Mouse (Mus musculus): Measurements from ENCODE around the gene Sema3b. TPM values are rescaled to one million over a fixed set of nuclear protein-coding genes. Genes with fewer than 3 reads are reported as not detected.
A peak's percentile ranks its signal among the peaks of the same experiment; 100 is the strongest.

Sema3b gene
- total RNA-seq, 4 experiments from 2014 or later = 2.9 to 5.0 (median 4.4) TPM

GRCm38 (mm10) chr9:107633091-107633660, 24.1 kb upstream of the Sema3b start:
- peak in 1 of 2 experiments; percentile 68 for DNase-seq (ENCODE audit: low spot score in 2 of 2)

GRCm38 (mm10) chr9:107632478-107632877, 23.4 kb upstream of the Sema3b start:
- DNase-seq (ENCODE audit: low spot score in 2 of 2) = peak in 1 of 2 experiments; percentile 48

- DNase-seq (ENCODE audit: low spot score in 2 of 2) = no peak
Observed at GRCm38 (mm10) chr9:107631861-107632260, 22.8 kb upstream of the Sema3b start.

- DNase-seq (ENCODE audit: low spot score in 2 of 2) = no peak
Observed at GRCm38 (mm10) chr9:107631311-107631826, 22.3 kb upstream of the Sema3b start.

- peak in 1 of 2 experiments; percentile 49 for DNase-seq (ENCODE audit: low spot score in 2 of 2)
Observed at GRCm38 (mm10) chr9:107630576-107630975, 21.5 kb upstream of the Sema3b start.

- DNase-seq (ENCODE audit: low spot score in 2 of 2) = no peak
Observed at GRCm38 (mm10) chr9:107629901-107630425, 20.9 kb upstream of the Sema3b start.

- no peak for DNase-seq (ENCODE audit: low spot score in 2 of 2)
Observed at GRCm38 (mm10) chr9:107629411-107629730, 20.3 kb upstream of the Sema3b start.

- no peak for DNase-seq (ENCODE audit: low spot score in 2 of 2)
Observed at GRCm38 (mm10) chr9:107628721-107629410, 19.8 kb upstream of the Sema3b start.

- DNase-seq (ENCODE audit: low spot score in 2 of 2) = no peak
Observed at GRCm38 (mm10) chr9:107627387-107628255, 18.6 kb upstream of the Sema3b start.

- DNase-seq (ENCODE audit: low spot score in 2 of 2) = peak in 1 of 2 experiments; percentile 75
Observed at GRCm38 (mm10) chr9:107626844-107627277, 17.8 kb upstream of the Sema3b start.

- DNase-seq (ENCODE audit: low spot score in 2 of 2) = no peak
Observed at GRCm38 (mm10) chr9:107626158-107626843, 17.3 kb upstream of the Sema3b start.

- no peak for DNase-seq (ENCODE audit: low spot score in 2 of 2)
Observed at GRCm38 (mm10) chr9:107625351-107626128, 16.5 kb upstream of the Sema3b start.

GRCm38 (mm10) chr9:107624951-107625350, 15.9 kb upstream of the Sema3b start:
- no peak for DNase-seq (ENCODE audit: low spot score in 2 of 2)

- no peak for DNase-seq (ENCODE audit: low spot score in 2 of 2)
Observed at GRCm38 (mm10) chr9:107624539-107624938, 15.5 kb upstream of the Sema3b start.

- no peak for DNase-seq (ENCODE audit: low spot score in 2 of 2)
Observed at GRCm38 (mm10) chr9:107620954-107621353, 11.9 kb upstream of the Sema3b start.

- DNase-seq (ENCODE audit: low spot score in 2 of 2) = no peak
Observed at GRCm38 (mm10) chr9:107619546-107619879, 10.5 kb upstream of the Sema3b start.

- DNase-seq (ENCODE audit: low spot score in 2 of 2) = no peak
Observed at GRCm38 (mm10) chr9:107618778-107619545, 9.9 kb upstream of the Sema3b start.

GRCm38 (mm10) chr9:107618098-107618497, 9.1 kb upstream of the Sema3b start:
- no peak for DNase-seq (ENCODE audit: low spot score in 2 of 2)

- no peak for DNase-seq (ENCODE audit: low spot score in 2 of 2)
Observed at GRCm38 (mm10) chr9:107617461-107617860, 8.4 kb upstream of the Sema3b start.

- DNase-seq (ENCODE audit: low spot score in 2 of 2) = no peak
Observed at GRCm38 (mm10) chr9:107615035-107615434, 6.0 kb upstream of the Sema3b start.

Measured in layer of hippocampus, adult 8-10 months (tissue).